Mouse (Mus musculus) forebrain, postnatal 0 days (tissue): ENCODE results near the gene Slfn14. TPM values are rescaled to one million over a fixed set of nuclear protein-coding genes. Genes with fewer than 3 reads are reported as not detected.

Experiments
- ATAC-seq: fragments of 200-750 bp; cut with Nextera tagmentation; 2 replicates; pipeline ENCODE4 v1.8.0; 2017; ENCODE audit warnings: mild to moderate bottlenecking, moderate library complexity
- DNase-seq: peaks from one replicate; pipeline ENCODE4 v3.0.0-alpha.2; 2015
- H3K27ac ChIP-seq: fragments of 300-500 bp; sonication (generic); 2 replicates; pipeline ENCODE4 v1.5.1; 2014; ENCODE audit warnings: low read depth, mild to moderate bottlenecking, antibody characterized with exemption, low read length, moderate library complexity, mixed read lengths
- H3K27me3 ChIP-seq: fragments of 300-500 bp; sonication (generic); 2 replicates; pipeline ENCODE4 v1.6.1; 2014; ENCODE audit warnings: mild to moderate bottlenecking, low read length, mixed read lengths; ENCODE audit not compliant: insufficient read depth
- H3K36me3 ChIP-seq: fragments of 300-500 bp; sonication (generic); 2 replicates; pipeline ENCODE4 v1.6.1; 2014; ENCODE audit warnings: mild to moderate bottlenecking, moderate library complexity; ENCODE audit not compliant: insufficient read depth
- H3K4me1 ChIP-seq: fragments of 300-500 bp; sonication (generic); 2 replicates; pipeline ENCODE4 v1.6.1; 2014; ENCODE audit warnings: antibody characterized with exemption; ENCODE audit not compliant: insufficient read depth
- H3K4me2 ChIP-seq: fragments of 300-500 bp; sonication (generic); 2 replicates; pipeline ENCODE4 v1.6.1; 2014; ENCODE audit warnings: low read depth, mild to moderate bottlenecking, moderate library complexity
- H3K4me3 ChIP-seq: fragments of 300-500 bp; sonication (generic); 2 replicates; pipeline ENCODE4 v1.5.1; 2014; ENCODE audit warnings: low read depth, low read length, mixed read lengths
- H3K9ac ChIP-seq: fragments of 300-500 bp; sonication (generic); 2 replicates; pipeline ENCODE4 v1.6.1; 2014; ENCODE audit warnings: mild to moderate bottlenecking
- H3K9me3 ChIP-seq: fragments of 300-500 bp; sonication (generic); 2 replicates; pipeline ENCODE4 v1.6.1; 2016; ENCODE audit warnings: low read length
- CTCF ChIP-seq: sonication (generic); IDR thresholded peaks from 2 replicates; pipeline ENCODE4 v1.5.1; 2016; ENCODE audit warnings: antibody characterized with exemption, control low read depth, low read depth
- WGBS: fragments of 180-500 bp; shearing (Covaris S2); extraction: QIAGEN DNeasy Blood & Tissue Kit; methylation state at CpG from one replicate; pipeline ENCODE4 v1.1.7; 2014; 5-methylcytosine and 5-hydroxymethylcytosine counted together
- polyA plus RNA-seq: library from polyadenylated mRNA; unstranded; fragments of >200 nt; fragmentation: Nextera tagmentation; extraction: Ambion mirVana; gene quantifications from 2 replicates; pipeline ENCODE4 v1.2.1, GENCODE M21; 2015
- total RNA-seq: library from RNA; depleted of rRNA; stranded (reverse); fragments of >200 nt; gene quantifications from 2 replicates; pipeline ENCODE4 v1.2.3, GENCODE M21; 2014

Slfn14 gene
- total and polyA plus RNA-seq, 2 experiments from 2014 or later, result not detected

- Histone ChIP-seq H3K4me1 (peaks cover 12% of the 10 kb centered on the region), H3K9me3 (no peaks in the 10 kb centered on the region), H3K4me2 (peak within 1 kb of the TSS; percentile 78), H3K27ac (peak within 1 kb of the TSS; percentile 95), H3K27me3 (no peaks in the 10 kb centered on the region), H3K9ac (peak within 1 kb of the TSS; percentile 87), H3K36me3 (peaks cover 9% of the 10 kb centered on the region; the same call in 1 of the 2 replicates), H3K4me3 (peak within 1 kb of the TSS; percentile 79)
- ATAC-seq (peak; percentile 96), DNase-seq (peak; percentile 95)
- TF ChIP-seq CTCF, result peak; percentile 20; the same call in 1 of the 2 replicates
- 3% methylated on average over 56 of the region's 56 CpGs for WGBS
Measured at GRCm38 (mm10) chr11:83298225-83299195, 12.0 kb upstream of the Slfn14 start, which contains the start of gene Ap2b1. Ap2b1 (plus strand) TSS chr11:83299024.

- Histone ChIP-seq H3K4me2 (peak overlapping the region; percentile 78), H3K27me3 (no peaks in the 10 kb centered on the region), H3K9me3 (no peaks in the 10 kb centered on the region), H3K4me1 (peaks cover 17% of the 10 kb centered on the region), H3K36me3 (peaks cover 9% of the 10 kb centered on the region; the same call in 1 of the 2 replicates), H3K4me3 (peak overlapping the region; percentile 79), H3K9ac (peak overlapping the region; percentile 87), H3K27ac (peak overlapping the region; percentile 95; the same call in 1 of the 2 replicates)
- DNase-seq, result no peak
- 80% methylated on average over 6 of the region's 6 CpGs for WGBS
- ATAC-seq, result no peak
- no peak for TF ChIP-seq CTCF
Measured at GRCm38 (mm10) chr11:83297816-83298215, 11.3 kb upstream of the Slfn14 start.

GRCm38 (mm10) chr11:83294133-83294532 lies 7.6 kb upstream of the Slfn14 start:
- Histone ChIP-seq H3K27me3 (no peaks in the 10 kb centered on the region), H3K4me2 (no peak overlapping the region), H3K9me3 (no peaks in the 10 kb centered on the region), H3K27ac (no peak overlapping the region), H3K4me1 (peaks cover 21% of the 10 kb centered on the region), H3K9ac (no peak overlapping the region), H3K36me3 (peaks cover 9% of the 10 kb centered on the region; the same call in 1 of the 2 replicates), H3K4me3 (no peak overlapping the region)
- TF ChIP-seq CTCF, result no peak
- DNase-seq, result no peak
- 91% methylated on average over 2 of the region's 2 CpGs for WGBS
- no peak for ATAC-seq

- no peak for TF ChIP-seq CTCF
- H3K27me3 ChIP-seq, result no peaks in the 10 kb centered on the region; the same call in 1 of the 2 replicates
- H3K4me2 ChIP-seq, result peak overlapping the region; percentile 76
- H3K36me3 ChIP-seq, result peaks cover 9% of the 10 kb centered on the region; the same call in 1 of the 2 replicates
- no peak for DNase-seq
- H3K4me1 ChIP-seq, result peaks cover 20% of the 10 kb centered on the region
- no peak overlapping the region for H3K27ac ChIP-seq
- no peak overlapping the region for H3K4me3 ChIP-seq
- 82% methylated on average over 1 of the region's 1 CpGs for WGBS
- H3K9ac ChIP-seq, result no peak overlapping the region
- H3K9me3 ChIP-seq, result no peaks in the 10 kb centered on the region
- no peak for ATAC-seq
Measured at GRCm38 (mm10) chr11:83293182-83293581, 6.7 kb upstream of the Slfn14 start.

GRCm38 (mm10) chr11:83292251-83292587 lies 5.7 kb upstream of the Slfn14 start:
- peaks cover 14% of the 10 kb centered on the region for H3K4me1 ChIP-seq
- H3K9me3 ChIP-seq, result no peaks in the 10 kb centered on the region
- DNase-seq (no peak), ATAC-seq (no peak)
- peak overlapping the region; percentile 76 for H3K4me2 ChIP-seq
- peak overlapping the region; percentile 57 for H3K9ac ChIP-seq
- H3K4me3 ChIP-seq, result peak overlapping the region; percentile 65
- peaks cover 9% of the 10 kb centered on the region; the same call in 1 of the 2 replicates for H3K36me3 ChIP-seq
- no peak for TF ChIP-seq CTCF
- peak overlapping the region; percentile 35; the same call in 1 of the 2 replicates for H3K27ac ChIP-seq
- WGBS, result 0% methylated on average over 5 of the region's 5 CpGs
- no peaks in the 10 kb centered on the region; the same call in 1 of the 2 replicates for H3K27me3 ChIP-seq

- Histone ChIP-seq H3K4me1 (peaks cover 14% of the 10 kb centered on the region), H3K36me3 (peaks cover 9% of the 10 kb centered on the region; the same call in 1 of the 2 replicates), H3K9ac (peak overlapping the region; percentile 57), H3K27me3 (no peaks in the 10 kb centered on the region; the same call in 1 of the 2 replicates), H3K4me2 (peak overlapping the region; percentile 76), H3K4me3 (peak overlapping the region; percentile 65), H3K9me3 (no peaks in the 10 kb centered on the region), H3K27ac (peak overlapping the region; percentile 54)
- under 1% methylated on average over 38 of the region's 38 CpGs for WGBS
- no peak for TF ChIP-seq CTCF
- DNase-seq (peak; percentile 95), ATAC-seq (peak; percentile 100)
Measured at GRCm38 (mm10) chr11:83291375-83292250, 5.1 kb upstream of the Slfn14 start.
